9 mouse cellular contexts compared by ENCODE assay signal in the genomic region with DNA sequence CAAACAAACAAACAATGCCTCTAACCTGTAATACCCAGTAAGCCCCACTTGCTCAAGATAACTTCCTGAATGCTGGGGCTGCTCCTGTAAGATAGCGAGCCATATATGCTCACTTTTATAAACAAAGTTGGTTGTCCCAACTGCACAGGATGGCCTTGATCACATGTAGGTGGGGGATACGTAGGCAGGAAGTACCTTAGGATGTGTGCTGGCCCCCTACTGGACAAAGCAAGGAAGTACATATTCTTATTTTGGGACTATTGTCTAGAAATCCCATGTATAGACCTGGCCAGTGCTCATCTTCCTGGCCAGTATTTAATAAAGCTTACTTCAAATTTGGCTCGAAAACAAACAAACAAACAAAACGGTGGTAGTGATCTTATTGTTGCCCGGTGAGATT. TPM values are rescaled to one million over a fixed set of nuclear protein-coding genes. Genes with fewer than 3 reads are reported as not detected.
A peak's percentile ranks its signal among the peaks of the same experiment; 100 is the strongest.
DNase-seq lines count a peak whose midpoint lies in the region; ATAC-seq and TF ChIP-seq lines count a peak whose summit lies in the region.
"Had no signal": no experiment of that assay in that cellular context is flagged by ENCODE, and none has a peak within 500 bp of the region (broad histone marks: within the 10 kb centered on the region; RNA-seq: fewer than 3 reads in every experiment).

No protein-coding gene starts in this region.

- WGBS in lung, adult 2 months, result 55% methylated on average over 5 of the region's 5 CpGs

- no peak for DNase-seq in lung, adult 2 months
- no peak for DNase-seq in lung, postnatal 4 days
- no peak for DNase-seq in Patski (ENCODE audit: low read depth, low spot score)
- DNase-seq in thymus, postnatal 14 days, result peak; percentile 36
- no peak for DNase-seq in kidney, adult 8-10 months
- no peak for DNase-seq in neural tube, embryonic 10.5 days (ENCODE audit: extremely low spot score, low spot score)

- CTCF ChIA-PET in Patski (lab: Charles Lee), result interaction anchor here (1.5 kb wide), 1 partner anchor 23 kb away, joined by 3 read pairs; no protein-coding TSS in a partner anchor

- no peak for TF ChIP-seq POLR2A in lung, adult 2 months (IDR thresholded peaks at IDR 0.05; ENCODE audit: borderline replicate concordance, extremely low read depth, low read depth, low read length)

- H3K4me3 ChIP-seq in lung, adult 2 months (replicated peaks; ENCODE audit: extremely low read depth, low read depth, low read length), result no peak overlapping the region
- H3K4me3 ChIP-seq: erythroblast, embryonic 14.5 days; hindbrain, embryonic 15.5 days had no signal

- POLR2A ChIA-PET in Patski (lab: Charles Lee), result no interaction called here

- ATAC-seq in Patski, result no peak
- peak; percentile 82 for ATAC-seq in granulocyte monocyte progenitor cell, adult 5-6 weeks (replicated peaks; ENCODE audit: poor library complexity, severe bottlenecking)

- no peaks in the 10 kb centered on the region for H3K4me1 ChIP-seq in lung, adult 2 months (ENCODE audit: control insufficient read depth, insufficient read depth, low read length)
- H3K4me1 ChIP-seq: hindbrain, embryonic 15.5 days had no signal

- TF ChIP-seq CTCF in lung, adult 2 months (IDR thresholded peaks at IDR 0.05; ENCODE audit: insufficient read depth, low read length), result peak; percentile 36; the same call in 1 of the 2 replicates
- TF ChIP-seq CTCF in Patski (IDR thresholded peaks at IDR 0.05), result peak; percentile 74

- no peaks in the 10 kb centered on the region for H3K27me3 ChIP-seq in Patski
- H3K27me3 ChIP-seq: hindbrain, embryonic 15.5 days had no signal

- in situ Hi-C loops in Patski (cut with MboI; ENCODE audit: low pct_unique_long_range_greater_than_20kb), result no loop called here

RNA-seq across cellular contexts. Expression of gene Cd302, which starts 39.1 kb away (rescaled TPM):
- polyA plus RNA-seq in lung, adult 2 months (2012; rRNA removed), result 25.5 and 30.2 TPM in 2 replicates
- 0.21 TPM for polyA plus RNA-seq in Patski (2021)
- 2.4 and 6.9 TPM in 2 replicates for total RNA-seq in granulocyte monocyte progenitor cell, adult 5-6 weeks (2014; fragmentation: Nextera tagmentation)
- 0.98 and 2.0 TPM in 2 replicates for total RNA-seq in granulocyte monocyte progenitor cell, adult 5-6 weeks (2017)

RNA-seq across cellular contexts. Expression of gene Ly75, which starts 59.7 kb away (rescaled TPM):
- polyA plus RNA-seq in lung, adult 2 months (2012; rRNA removed), result 1.7 and 2.9 TPM in 2 replicates
- polyA plus RNA-seq in Patski (2021), result 30.7 TPM
- 1.1 and 1.8 TPM in 2 replicates for total RNA-seq in granulocyte monocyte progenitor cell, adult 5-6 weeks (2014; fragmentation: Nextera tagmentation)
- 3.0 and 4.8 TPM in 2 replicates for total RNA-seq in granulocyte monocyte progenitor cell, adult 5-6 weeks (2017)
- polyA plus RNA-seq: erythroblast, embryonic 14.5 days had no signal

Comparison
In these comparisons a context has a peak if more than half of its experiments do, and no peak if none do; other contexts are left out.
1. RNA of gene Cd302, which starts 39.1 kb away (polyA plus RNA-seq): 25.5 to 30.2 TPM in lung, adult 2 months; 0.21 TPM in Patski (single experiment); every median in the first group is over 10 times any median in the second.